Mouse (Mus musculus): Measurements from ENCODE around the gene Pnldc1. TPM values are rescaled to one million over a fixed set of nuclear protein-coding genes. Genes with fewer than 3 reads are reported as not detected.

Pnldc1 gene
- polyA plus RNA-seq, 1 experiment from 2014 or later: 0.47 TPM

DNA sequence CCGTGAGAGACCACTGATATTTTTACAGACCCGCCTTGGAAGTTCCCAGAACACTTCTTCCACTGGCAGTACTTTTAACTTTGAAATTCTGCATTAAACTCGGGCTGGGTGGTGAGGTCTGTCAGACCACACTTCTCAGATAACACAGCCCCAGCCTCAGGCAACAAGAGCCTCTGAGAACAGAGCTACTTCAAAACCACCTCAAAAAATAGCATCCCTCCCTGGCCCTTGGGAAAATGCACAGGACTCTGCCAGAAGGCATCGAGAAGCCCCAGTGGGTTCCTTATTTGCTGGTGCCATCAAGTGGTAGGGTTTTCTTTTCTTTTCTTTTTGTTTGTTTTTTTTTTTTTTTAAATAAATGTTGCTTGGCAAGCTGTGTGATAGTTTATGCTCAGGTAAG lies 41.4 kb downstream of the Pnldc1 start:
- H3K4me3 ChIP-seq (ENCODE audit: low read length): no peak overlapping the region
- no peaks in the 10 kb centered on the region for H3K36me3 ChIP-seq (ENCODE audit: control insufficient read depth, insufficient read depth)
- H3K9me3 ChIP-seq (replicated peaks; ENCODE audit: control insufficient read depth, low read length): no peaks in the 10 kb centered on the region
- H3K27me3 ChIP-seq (ENCODE audit: control insufficient read depth, insufficient read depth, low read length): no peaks in the 10 kb centered on the region
- ATAC-seq (replicated peaks; ENCODE audit: extremely low read depth, insufficient read depth, low FRiP score): no peak
- peak overlapping the region; percentile 29 for H3K27ac ChIP-seq (ENCODE audit: low read length)
- H3K4me2 ChIP-seq (ENCODE audit: low read depth, low read length): no peak overlapping the region
- H3K9ac ChIP-seq (ENCODE audit: low read length): no peak overlapping the region
- WGBS: 5% methylated on average over 4 of the region's 4 CpGs
- peaks cover 20% of the 10 kb centered on the region for H3K4me1 ChIP-seq (ENCODE audit: control insufficient read depth, insufficient read depth, low read length)

DNA sequence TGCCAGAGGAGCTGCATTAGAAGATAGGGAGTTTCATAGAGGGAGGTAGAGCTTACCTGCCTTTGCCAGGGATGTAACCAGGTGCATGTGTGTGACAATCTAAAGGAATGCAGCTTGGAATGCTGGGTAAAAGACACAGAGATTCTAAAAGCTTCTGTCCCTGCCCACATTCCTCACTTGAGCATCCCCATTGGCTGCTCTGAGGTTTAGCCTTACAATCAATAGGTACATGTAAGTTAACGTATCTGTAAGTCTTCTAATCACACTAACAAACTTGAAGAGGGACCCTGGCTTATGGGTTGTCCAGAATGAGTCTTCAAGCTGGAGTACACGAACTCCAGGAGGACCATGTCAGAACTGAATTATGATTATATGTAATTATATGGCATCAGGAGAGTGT lies 42.0 kb downstream of the Pnldc1 start, which contains the start of gene Mas1:
TSS of gene Mas1 (minus strand) at position 101 of the 400 bp plus-strand sequence.
- Histone ChIP-seq H3K27me3 (ENCODE audit: control insufficient read depth, insufficient read depth, low read length) (no peaks in the 10 kb centered on the region), H3K4me3 (ENCODE audit: low read length) (no peak within 1 kb of the TSS), H3K9me3 (replicated peaks; ENCODE audit: control insufficient read depth, low read length) (no peaks in the 10 kb centered on the region), H3K36me3 (ENCODE audit: control insufficient read depth, insufficient read depth) (no peaks in the 10 kb centered on the region), H3K4me1 (ENCODE audit: control insufficient read depth, insufficient read depth, low read length) (peaks cover 20% of the 10 kb centered on the region), H3K27ac (ENCODE audit: low read length) (peak within 1 kb of the TSS; percentile 69), H3K9ac (ENCODE audit: low read length) (no peak within 1 kb of the TSS), H3K4me2 (ENCODE audit: low read depth, low read length) (peak within 1 kb of the TSS; percentile 33)
- 41% methylated on average over 2 of the region's 2 CpGs for WGBS
- no peak for ATAC-seq (replicated peaks; ENCODE audit: extremely low read depth, insufficient read depth, low FRiP score)

DNA sequence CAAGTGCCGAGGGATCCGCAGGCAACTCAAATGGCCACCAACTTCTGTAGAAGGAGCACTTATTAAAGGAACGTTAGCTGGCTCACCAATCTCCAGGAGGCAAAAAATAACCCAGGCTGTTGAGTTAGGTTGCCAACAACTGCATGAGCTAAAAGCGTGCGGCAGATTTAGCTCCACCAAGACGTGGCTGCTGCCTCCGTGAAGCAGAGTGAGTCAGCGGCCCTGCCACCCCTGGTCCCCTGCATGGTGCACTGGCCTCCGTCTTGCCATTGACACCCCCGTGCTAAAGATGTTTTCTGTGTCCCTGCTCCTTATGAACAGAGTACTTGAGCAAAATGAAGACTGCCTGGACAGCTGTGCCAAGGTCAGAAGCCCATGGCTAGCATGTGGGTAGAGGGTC lies 43.2 kb downstream of the Pnldc1 start:
- ATAC-seq (replicated peaks; ENCODE audit: extremely low read depth, insufficient read depth, low FRiP score): no peak; the same call in 1 of the 2 replicates
- H3K27me3 ChIP-seq (ENCODE audit: control insufficient read depth, insufficient read depth, low read length): no peaks in the 10 kb centered on the region
- H3K36me3 ChIP-seq (ENCODE audit: control insufficient read depth, insufficient read depth): no peaks in the 10 kb centered on the region
- peaks cover 20% of the 10 kb centered on the region for H3K4me1 ChIP-seq (ENCODE audit: control insufficient read depth, insufficient read depth, low read length)
- peak overlapping the region; percentile 33 for H3K4me2 ChIP-seq (ENCODE audit: low read depth, low read length)
- H3K9me3 ChIP-seq (replicated peaks; ENCODE audit: control insufficient read depth, low read length): no peaks in the 10 kb centered on the region
- no peak overlapping the region for H3K9ac ChIP-seq (ENCODE audit: low read length)
- WGBS: 48% methylated on average over 10 of the region's 10 CpGs
- peak overlapping the region; percentile 69 for H3K27ac ChIP-seq (ENCODE audit: low read length)
- H3K4me3 ChIP-seq (ENCODE audit: low read length): no peak overlapping the region

DNA sequence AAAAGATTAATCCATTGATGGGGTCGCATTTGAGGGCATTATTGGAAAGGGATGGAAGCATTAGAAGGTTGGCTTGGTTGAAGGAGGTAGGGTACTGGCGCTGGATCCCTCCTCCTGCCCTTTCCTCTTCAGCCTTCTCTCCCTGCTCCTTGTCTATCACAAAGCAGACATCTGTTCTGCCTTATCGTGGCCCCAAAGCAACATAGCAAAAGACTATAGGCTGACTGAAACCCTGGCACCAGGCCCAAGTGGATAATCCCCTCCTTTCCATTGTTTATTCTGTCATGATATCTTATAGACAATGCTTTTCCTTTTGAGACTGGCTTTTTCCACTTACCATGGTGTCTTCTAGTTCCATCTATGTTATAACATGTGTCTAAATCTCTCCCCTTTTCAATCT lies 44.6 kb downstream of the Pnldc1 start:
- no peak overlapping the region for H3K9ac ChIP-seq (ENCODE audit: low read length)
- H3K27me3 ChIP-seq (ENCODE audit: control insufficient read depth, insufficient read depth, low read length): no peaks in the 10 kb centered on the region
- H3K4me2 ChIP-seq (ENCODE audit: low read depth, low read length): no peak overlapping the region
- no peak for ATAC-seq (replicated peaks; ENCODE audit: extremely low read depth, insufficient read depth, low FRiP score)
- H3K36me3 ChIP-seq (ENCODE audit: control insufficient read depth, insufficient read depth): no peaks in the 10 kb centered on the region
- no peak overlapping the region for H3K27ac ChIP-seq (ENCODE audit: low read length)
- 54% methylated on average over 3 of the region's 3 CpGs for WGBS
- H3K4me3 ChIP-seq (ENCODE audit: low read length): no peak overlapping the region
- no peaks in the 10 kb centered on the region for H3K9me3 ChIP-seq (replicated peaks; ENCODE audit: control insufficient read depth, low read length)
- peaks cover 20% of the 10 kb centered on the region for H3K4me1 ChIP-seq (ENCODE audit: control insufficient read depth, insufficient read depth, low read length)

DNA sequence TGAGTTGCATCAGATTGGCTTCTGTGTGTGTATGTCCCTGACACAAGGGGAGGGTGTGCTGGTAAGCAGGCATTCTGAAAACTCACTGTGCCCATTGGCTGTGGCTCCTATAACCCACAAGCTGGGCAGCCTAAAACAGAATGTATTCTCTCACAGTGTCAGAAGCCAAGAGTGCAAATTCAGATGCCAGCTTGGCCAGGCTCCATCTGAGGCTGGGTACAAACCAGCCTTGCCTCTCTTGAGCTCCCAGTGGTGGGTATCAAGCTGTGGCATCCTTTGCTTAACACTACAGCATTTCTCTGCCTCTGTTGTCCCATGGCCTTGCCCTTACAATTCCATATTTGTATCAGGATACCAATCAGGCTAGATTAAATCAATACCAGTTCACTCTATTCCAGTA lies 45.9 kb downstream of the Pnldc1 start:
- Histone ChIP-seq H3K27me3 (ENCODE audit: control insufficient read depth, insufficient read depth, low read length) (no peaks in the 10 kb centered on the region), H3K9ac (ENCODE audit: low read length) (no peak overlapping the region), H3K27ac (ENCODE audit: low read length) (no peak overlapping the region), H3K4me3 (ENCODE audit: low read length) (no peak overlapping the region), H3K36me3 (ENCODE audit: control insufficient read depth, insufficient read depth) (no peaks in the 10 kb centered on the region), H3K4me1 (ENCODE audit: control insufficient read depth, insufficient read depth, low read length) (peaks cover 20% of the 10 kb centered on the region), H3K9me3 (replicated peaks; ENCODE audit: control insufficient read depth, low read length) (no peaks in the 10 kb centered on the region), H3K4me2 (ENCODE audit: low read depth, low read length) (no peak overlapping the region)
- ATAC-seq (replicated peaks; ENCODE audit: extremely low read depth, insufficient read depth, low FRiP score): no peak

DNA sequence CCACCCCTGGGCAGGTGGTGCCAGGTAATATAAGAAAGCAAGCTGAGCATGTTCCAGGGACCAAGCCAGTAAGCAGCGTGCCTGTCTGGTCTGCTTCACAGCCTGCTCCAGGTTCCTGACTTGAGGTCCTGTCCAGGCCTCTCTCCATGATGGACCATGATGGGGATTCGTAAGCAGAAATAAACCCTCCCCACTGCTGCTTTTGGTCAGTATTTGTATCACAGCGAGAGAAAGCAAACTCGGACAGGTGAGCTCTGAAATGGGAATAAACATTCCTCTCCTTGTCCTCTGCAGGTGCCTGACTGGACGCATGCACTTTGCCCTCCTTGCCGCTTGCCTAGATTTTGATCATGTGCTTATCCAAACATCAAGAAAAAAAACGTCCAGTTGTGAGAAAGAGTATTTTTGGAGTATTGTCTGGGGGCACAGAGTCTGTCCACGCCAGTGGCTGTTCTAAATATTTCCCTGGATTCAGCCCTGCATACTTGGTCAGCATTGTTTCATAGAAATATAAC lies 51.0 kb downstream of the Pnldc1 start:
- Histone ChIP-seq H3K9ac (ENCODE audit: low read length) (no peak overlapping the region), H3K27ac (ENCODE audit: low read length) (no peak overlapping the region), H3K9me3 (replicated peaks; ENCODE audit: control insufficient read depth, low read length) (no peaks in the 10 kb centered on the region), H3K27me3 (ENCODE audit: control insufficient read depth, insufficient read depth, low read length) (no peaks in the 10 kb centered on the region), H3K4me3 (ENCODE audit: low read length) (no peak overlapping the region), H3K36me3 (ENCODE audit: control insufficient read depth, insufficient read depth) (no peaks in the 10 kb centered on the region), H3K4me1 (ENCODE audit: control insufficient read depth, insufficient read depth, low read length) (no peaks in the 10 kb centered on the region), H3K4me2 (ENCODE audit: low read depth, low read length) (no peak overlapping the region)
- no peak for ATAC-seq (replicated peaks; ENCODE audit: extremely low read depth, insufficient read depth, low FRiP score)
- 71% methylated on average over 8 of the region's 8 CpGs for WGBS

DNA sequence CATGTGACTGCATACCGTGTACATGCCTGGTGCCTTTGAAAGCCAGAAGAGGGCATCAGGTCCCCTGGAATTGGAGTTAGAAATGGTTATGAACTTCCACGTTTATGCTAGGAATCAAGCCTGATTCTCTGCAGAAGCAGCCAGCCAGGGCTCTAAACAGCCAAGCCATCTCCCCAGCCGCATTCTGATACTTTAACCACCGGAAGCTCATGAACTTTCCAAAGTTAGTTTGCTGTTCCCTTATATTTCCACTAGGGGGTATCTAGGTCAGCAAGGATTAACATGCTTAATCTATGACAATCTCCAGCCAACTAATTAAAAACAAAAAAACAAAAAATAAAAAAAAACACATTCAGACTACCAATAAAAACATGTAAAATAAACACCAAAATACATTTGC lies 52.0 kb downstream of the Pnldc1 start:
- WGBS: 42% methylated on average over 4 of the region's 4 CpGs

DNA sequence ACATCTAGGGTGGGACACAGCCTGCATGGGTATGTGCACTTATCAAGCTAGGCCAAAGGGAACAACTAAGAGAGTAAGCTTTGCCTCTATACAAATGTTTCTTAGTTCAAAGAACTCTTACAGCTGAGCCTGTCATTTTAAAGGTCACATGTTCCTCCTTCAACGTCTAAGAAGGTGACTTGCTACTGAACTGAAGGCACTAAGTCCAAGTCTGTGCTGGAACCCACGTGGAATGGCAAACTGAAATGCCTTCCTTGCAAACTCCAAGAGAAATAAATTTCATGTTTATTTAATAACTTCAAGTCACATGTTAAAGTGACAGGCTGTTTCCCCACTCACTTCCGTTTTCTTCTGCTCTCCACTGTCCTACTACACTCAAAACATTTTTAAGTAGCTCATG lies 52.6 kb downstream of the Pnldc1 start:
- no peak for ATAC-seq (replicated peaks; ENCODE audit: extremely low read depth, insufficient read depth, low FRiP score)
- no peaks in the 10 kb centered on the region for H3K27me3 ChIP-seq (ENCODE audit: control insufficient read depth, insufficient read depth, low read length)
- H3K27ac ChIP-seq (ENCODE audit: low read length): no peak overlapping the region
- no peaks in the 10 kb centered on the region for H3K4me1 ChIP-seq (ENCODE audit: control insufficient read depth, insufficient read depth, low read length)
- no peak overlapping the region for H3K4me2 ChIP-seq (ENCODE audit: low read depth, low read length)
- no peak overlapping the region for H3K4me3 ChIP-seq (ENCODE audit: low read length)
- H3K9me3 ChIP-seq (replicated peaks; ENCODE audit: control insufficient read depth, low read length): no peaks in the 10 kb centered on the region
- H3K36me3 ChIP-seq (ENCODE audit: control insufficient read depth, insufficient read depth): no peaks in the 10 kb centered on the region
- WGBS: 44% methylated on average over 3 of the region's 3 CpGs
- no peak overlapping the region for H3K9ac ChIP-seq (ENCODE audit: low read length)

More for the DNA sequence above, 52.0 kb downstream of the Pnldc1 start:
- H3K4me1 ChIP-seq (ENCODE audit: control insufficient read depth, insufficient read depth, low read length): no peaks in the 10 kb centered on the region
- no peaks in the 10 kb centered on the region for H3K9me3 ChIP-seq (replicated peaks; ENCODE audit: control insufficient read depth, low read length)
- H3K27me3 ChIP-seq (ENCODE audit: control insufficient read depth, insufficient read depth, low read length): no peaks in the 10 kb centered on the region
- no peaks in the 10 kb centered on the region for H3K36me3 ChIP-seq (ENCODE audit: control insufficient read depth, insufficient read depth)
- H3K4me3 ChIP-seq (ENCODE audit: low read length): no peak overlapping the region
- ATAC-seq (replicated peaks; ENCODE audit: extremely low read depth, insufficient read depth, low FRiP score): no peak
- no peak overlapping the region for H3K9ac ChIP-seq (ENCODE audit: low read length)
- H3K4me2 ChIP-seq (ENCODE audit: low read depth, low read length): no peak overlapping the region
- H3K27ac ChIP-seq (ENCODE audit: low read length): no peak overlapping the region

DNA sequence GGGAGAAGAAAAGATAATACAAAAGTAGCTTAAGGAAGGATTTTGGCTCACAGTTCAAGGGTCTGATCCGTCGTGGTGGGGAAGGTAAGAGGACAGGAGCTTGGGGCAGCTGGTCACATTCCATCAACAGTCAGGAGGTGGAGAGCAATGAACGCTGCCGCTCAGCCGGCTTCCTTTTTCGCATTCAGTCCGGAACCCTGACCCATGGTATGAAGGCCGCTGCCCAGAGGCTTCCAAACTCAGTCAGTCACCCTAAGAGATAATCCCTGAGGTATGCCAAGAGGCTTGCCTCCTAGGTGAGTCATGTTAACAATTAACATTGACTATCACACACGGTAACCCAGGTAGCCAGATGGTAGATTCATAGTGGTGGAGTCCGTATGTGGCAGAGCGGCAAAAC lies 55.6 kb downstream of the Pnldc1 start:
- Histone ChIP-seq H3K36me3 (ENCODE audit: control insufficient read depth, insufficient read depth) (no peaks in the 10 kb centered on the region), H3K27ac (ENCODE audit: low read length) (no peak overlapping the region), H3K27me3 (ENCODE audit: control insufficient read depth, insufficient read depth, low read length) (no peaks in the 10 kb centered on the region), H3K4me3 (ENCODE audit: low read length) (no peak overlapping the region), H3K9me3 (replicated peaks; ENCODE audit: control insufficient read depth, low read length) (no peaks in the 10 kb centered on the region), H3K4me1 (ENCODE audit: control insufficient read depth, insufficient read depth, low read length) (no peaks in the 10 kb centered on the region), H3K4me2 (ENCODE audit: low read depth, low read length) (no peak overlapping the region), H3K9ac (ENCODE audit: low read length) (no peak overlapping the region)
- WGBS: 90% methylated on average over 11 of the region's 11 CpGs
- no peak for ATAC-seq (replicated peaks; ENCODE audit: extremely low read depth, insufficient read depth, low FRiP score)
